Mouse (Mus musculus) C2C12 (cell line): ENCODE results near the gene Gstz1.

Experiments
- CTCF ChIP-seq: IDR thresholded peaks from one replicate; pipeline ENCODE4 v1.5.1; 2011; ENCODE audit not compliant: control insufficient read depth, insufficient read depth, insufficient read length
- MAX ChIP-seq: IDR thresholded peaks from one replicate; pipeline ENCODE4 v1.6.1; 2011; ENCODE audit warnings: mild to moderate bottlenecking, control low read depth
- MYOG ChIP-seq: IDR thresholded peaks from one replicate; pipeline ENCODE4 v1.6.1; 2011; ENCODE audit not compliant: control insufficient read depth, insufficient read length; ENCODE audit errors: extremely low read depth
- USF1 ChIP-seq: IDR thresholded peaks from one replicate; pipeline ENCODE4 v1.6.1; 2011; ENCODE audit warnings: low read depth, mild to moderate bottlenecking, control low read depth, moderate library complexity

GRCm38 (mm10) chr12:87157361-87157760 is 10.4 kb downstream of the Gstz1 start:
- TF ChIP-seq CTCF (no peak), USF1 (no peak), MAX (no peak), MYOG (no peak)
